Mouse (Mus musculus): ENCODE data around the gene Sdhb.
A peak's percentile ranks its signal among the peaks of the same experiment; 100 is the strongest.

Gene Sdhb

DNA sequence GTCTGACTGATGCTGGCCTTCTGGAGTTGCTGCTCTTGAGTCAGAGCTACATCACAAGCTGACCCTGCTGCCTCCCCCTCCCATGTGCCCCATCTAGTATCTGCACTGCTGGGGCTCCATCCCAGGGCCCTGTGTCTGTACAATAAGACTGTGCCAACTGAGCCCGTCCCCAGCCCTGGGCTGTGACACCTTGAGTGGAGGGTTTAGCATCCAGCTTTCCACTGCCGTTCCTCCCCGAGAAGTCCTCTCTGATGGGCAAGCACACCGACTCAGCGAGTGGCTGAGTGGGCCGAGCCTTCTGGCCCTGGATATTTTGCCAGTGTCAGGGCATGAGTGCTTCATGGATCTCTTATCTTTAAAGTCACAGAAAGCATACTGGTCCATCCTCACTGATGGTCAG, 13.4 kb downstream of the Sdhb start:
- DNase-seq (ENCODE audit: low read depth in 2 of 2, low spot score in 2 of 2), result no peak

DNA sequence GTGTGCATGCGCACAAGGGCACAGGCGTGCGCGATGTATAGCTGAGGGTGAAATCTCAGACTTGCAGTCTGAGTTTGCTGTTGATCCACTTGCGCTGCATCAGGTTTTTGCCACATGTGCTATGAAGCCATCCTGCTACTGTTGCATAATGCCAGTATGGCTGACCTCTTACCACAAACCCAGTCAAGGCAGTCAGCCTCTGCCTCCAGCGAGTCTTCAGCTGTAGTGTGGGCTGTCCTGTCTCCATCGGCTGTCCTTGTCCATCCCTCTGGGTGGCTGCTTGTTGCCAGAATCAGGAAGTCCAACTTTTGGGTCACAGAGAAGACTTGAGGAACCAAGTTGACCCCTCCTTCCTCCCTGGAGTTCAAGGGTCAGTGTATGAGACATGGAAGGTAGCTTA, 14.4 kb downstream of the Sdhb start:
- no peak for DNase-seq (ENCODE audit: low read depth in 2 of 2, low spot score in 2 of 2)

- no peak for DNase-seq (ENCODE audit: low read depth in 2 of 2, low spot score in 2 of 2)
Observed at GRCm38 (mm10) chr4:140977278-140977677, 16.3 kb downstream of the Sdhb start.

DNA sequence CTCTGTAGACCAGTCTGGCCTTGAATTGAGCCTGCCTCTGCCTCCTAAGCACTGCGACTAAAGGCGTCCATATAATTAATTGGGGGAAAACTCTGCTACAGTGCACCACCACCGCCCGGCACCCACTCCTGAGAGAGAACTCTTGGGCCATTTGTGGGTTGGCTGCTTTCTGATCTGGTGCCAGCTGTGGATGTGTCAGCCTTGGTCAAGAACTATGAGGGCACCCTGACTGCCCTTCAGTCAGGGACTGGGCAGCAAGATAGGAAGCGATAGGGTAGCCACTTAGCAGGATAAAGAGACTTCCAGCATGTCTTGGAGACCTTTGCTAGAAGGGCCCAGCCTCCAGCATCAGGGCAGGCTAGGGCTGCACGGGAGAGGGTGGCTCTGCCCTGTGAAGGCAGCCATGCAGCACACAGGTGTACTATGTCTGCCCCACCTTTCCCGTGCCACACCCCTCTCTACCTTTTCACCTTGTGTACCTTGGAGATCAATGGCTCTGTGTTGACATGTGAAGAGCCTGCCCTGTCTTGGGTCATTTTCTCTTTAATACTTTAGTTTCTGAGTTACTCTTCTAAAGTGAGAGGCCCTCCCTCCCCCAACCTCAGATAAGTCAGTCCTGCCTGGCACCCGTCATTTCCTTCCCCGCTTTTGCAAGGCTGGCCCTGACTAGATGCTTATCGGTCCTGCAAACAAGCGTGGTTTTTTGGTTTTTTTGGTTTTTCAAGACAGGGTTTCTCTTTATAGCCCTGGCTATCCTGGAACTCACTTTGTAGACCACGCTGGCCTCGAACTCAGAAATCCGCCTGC, 17.1 kb downstream of the Sdhb start:
- no peak for DNase-seq (ENCODE audit: low read depth in 2 of 2, low spot score in 2 of 2)

- DNase-seq (ENCODE audit: low read depth in 2 of 2, low spot score in 2 of 2), result no peak
Observed at GRCm38 (mm10) chr4:140981605-140982004, 20.6 kb downstream of the Sdhb start.

DNA sequence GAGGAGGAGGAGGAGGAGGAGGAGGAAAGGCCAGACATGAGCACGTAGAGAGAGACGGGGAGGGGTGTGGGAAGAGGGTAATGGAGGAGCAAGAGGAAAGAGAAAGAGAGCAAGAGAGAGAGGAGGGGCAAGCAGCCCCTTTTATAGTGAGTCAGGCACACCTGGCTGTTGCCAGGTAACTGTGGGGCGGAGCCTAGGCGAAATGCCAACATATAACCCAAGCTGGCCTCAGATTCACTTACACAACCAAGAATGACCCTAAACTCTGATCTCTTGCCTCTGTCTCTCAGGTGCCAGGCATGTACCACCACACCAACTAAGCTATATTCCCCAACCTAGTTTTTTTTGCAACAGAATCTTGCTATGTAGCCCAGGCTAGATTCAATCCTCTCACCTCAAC, 21.8 kb downstream of the Sdhb start:
- no peak for DNase-seq (ENCODE audit: low read depth in 2 of 2, low spot score in 2 of 2)

- DNase-seq (ENCODE audit: low read depth in 2 of 2, low spot score in 2 of 2), result peak; percentile 25 to 32
Observed at GRCm38 (mm10) chr4:140983442-140983841, 22.4 kb downstream of the Sdhb start.

GRCm38 (mm10) chr4:140984544-140984943, 23.5 kb downstream of the Sdhb start:
- no peak for DNase-seq (ENCODE audit: low read depth in 2 of 2, low spot score in 2 of 2)

DNA sequence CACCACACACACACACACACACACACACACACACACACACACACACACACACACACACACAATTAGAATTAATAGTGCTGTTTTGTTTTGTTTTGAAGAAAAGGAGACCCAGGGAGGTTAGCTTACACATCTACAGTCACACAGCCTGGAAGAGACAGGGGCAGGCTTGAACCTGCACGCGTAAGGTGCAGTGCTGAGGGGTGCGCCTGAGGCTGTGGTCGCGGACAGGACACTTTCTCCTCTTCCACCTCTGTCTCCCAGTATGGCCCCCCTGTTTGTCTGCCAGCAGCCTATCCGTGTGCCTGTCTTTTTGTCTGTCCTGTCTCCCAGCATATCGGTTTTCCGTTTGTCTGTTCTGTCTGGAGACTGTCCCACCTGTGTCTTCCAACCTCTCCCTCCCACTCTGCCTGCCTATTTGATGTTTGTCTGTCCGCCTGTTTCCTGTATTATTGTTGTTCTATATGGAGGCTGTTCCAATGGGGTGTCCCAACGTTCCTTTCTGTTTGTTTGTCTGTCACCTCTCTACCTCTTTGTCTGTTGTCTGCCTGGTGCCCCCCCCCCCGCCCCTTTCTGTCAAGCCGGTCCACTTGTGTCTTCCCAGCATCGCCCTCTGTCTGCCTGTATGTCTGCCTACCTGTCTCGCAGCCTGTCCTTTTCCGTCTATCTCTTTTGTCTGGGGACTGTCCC, 25.2 kb downstream of the Sdhb start:
- DNase-seq (ENCODE audit: low read depth in 2 of 2, low spot score in 2 of 2), result no peak

- peak; percentile 73 to 76 for DNase-seq (ENCODE audit: low read depth in 2 of 2, low spot score in 2 of 2)
Observed at GRCm38 (mm10) chr4:140986711-140987395, 25.9 kb downstream of the Sdhb start, which contains the start of gene Atp13a2. Gene Atp13a2 (plus strand): TSS chr4:140986873.

DNA sequence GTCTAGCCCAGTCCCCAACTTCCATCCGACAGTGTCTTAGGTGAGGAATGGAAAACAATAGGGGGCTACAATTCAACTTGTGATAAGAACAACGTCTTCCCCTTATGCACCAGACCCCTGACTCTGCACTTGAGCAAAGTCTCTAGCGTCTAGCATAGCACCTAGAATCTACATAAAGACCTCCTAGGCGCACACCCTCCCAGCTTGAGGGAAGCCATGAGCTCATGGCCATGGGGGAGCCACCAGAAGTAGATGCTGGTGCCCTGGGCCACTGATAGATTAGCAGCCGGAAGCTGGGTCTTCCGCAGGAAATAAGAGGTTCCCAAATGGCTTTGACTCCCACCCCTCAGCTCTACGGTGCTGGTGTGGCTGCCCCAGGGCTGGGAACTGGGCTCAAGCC, 26.5 kb downstream of the Sdhb start:
- DNase-seq (ENCODE audit: low read depth in 2 of 2, low spot score in 2 of 2), result no peak

- no peak for DNase-seq (ENCODE audit: low read depth in 2 of 2, low spot score in 2 of 2)
Observed at GRCm38 (mm10) chr4:140988706-140989290, 27.8 kb downstream of the Sdhb start.

GRCm38 (mm10) chr4:140989447-140989846, 28.4 kb downstream of the Sdhb start:
- DNase-seq (ENCODE audit: low read depth in 2 of 2, low spot score in 2 of 2), result no peak

- DNase-seq (ENCODE audit: low read depth in 2 of 2, low spot score in 2 of 2), result no peak
Observed at GRCm38 (mm10) chr4:140992215-140992614, 31.2 kb downstream of the Sdhb start.

- DNase-seq (ENCODE audit: low read depth in 2 of 2, low spot score in 2 of 2), result no peak
Observed at GRCm38 (mm10) chr4:140993846-140994245, 32.8 kb downstream of the Sdhb start.

GRCm38 (mm10) chr4:140995811-140996210, 34.8 kb downstream of the Sdhb start:
- DNase-seq (ENCODE audit: low read depth in 2 of 2, low spot score in 2 of 2), result no peak

DNA sequence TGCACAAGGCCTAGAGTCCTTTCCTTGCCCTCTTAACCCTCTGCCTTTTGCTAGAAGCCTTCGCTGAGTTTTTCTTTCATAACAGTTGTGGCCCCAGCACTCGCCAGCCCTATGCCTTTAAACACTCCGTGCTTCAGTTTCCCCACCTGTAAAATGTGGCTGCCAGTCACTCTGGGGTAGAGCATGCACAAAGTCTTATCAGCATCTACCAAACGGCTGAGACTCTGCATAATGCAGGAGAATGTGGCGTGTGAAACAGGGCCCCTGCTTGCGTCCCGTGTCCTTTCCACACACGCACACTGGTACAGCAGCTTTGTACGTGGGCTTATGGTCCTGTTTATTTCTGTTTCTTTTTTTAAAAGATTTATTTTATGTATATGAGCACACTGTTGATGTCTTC, 35.8 kb downstream of the Sdhb start:
- DNase-seq (ENCODE audit: low read depth in 2 of 2, low spot score in 2 of 2), result no peak

- no peak for DNase-seq (ENCODE audit: low read depth in 2 of 2, low spot score in 2 of 2)
Observed at GRCm38 (mm10) chr4:141005983-141006382, 45.0 kb downstream of the Sdhb start.

DNA sequence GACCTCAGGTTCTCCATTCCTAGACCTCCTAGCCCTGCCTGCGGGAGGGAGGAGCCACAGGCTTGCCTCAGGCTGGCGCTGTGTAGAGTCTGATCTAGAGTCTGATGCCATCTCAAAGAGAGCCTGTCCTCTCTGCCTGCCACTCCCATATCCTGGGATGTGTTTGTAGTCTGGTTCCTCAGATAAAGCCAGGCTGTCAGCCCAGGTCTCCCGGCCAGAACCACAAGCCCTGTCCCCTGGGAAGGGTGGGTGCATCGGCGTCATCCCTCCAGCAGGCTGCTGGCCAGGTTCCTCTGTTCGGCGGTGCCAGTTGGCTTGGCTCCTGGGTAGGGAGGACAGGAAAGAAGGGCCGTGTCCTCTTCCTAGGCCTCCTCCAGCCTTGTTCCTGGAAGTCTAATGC, 47.0 kb downstream of the Sdhb start:
- DNase-seq (ENCODE audit: low read depth in 2 of 2, low spot score in 2 of 2), result no peak

GRCm38 (mm10) chr4:141010118-141010517, 49.1 kb downstream of the Sdhb start, which contains the start of gene Mfap2:
Gene Mfap2 (plus strand): TSS chr4:141010418.
- no peak for DNase-seq (ENCODE audit: low read depth in 2 of 2, low spot score in 2 of 2)

DNA sequence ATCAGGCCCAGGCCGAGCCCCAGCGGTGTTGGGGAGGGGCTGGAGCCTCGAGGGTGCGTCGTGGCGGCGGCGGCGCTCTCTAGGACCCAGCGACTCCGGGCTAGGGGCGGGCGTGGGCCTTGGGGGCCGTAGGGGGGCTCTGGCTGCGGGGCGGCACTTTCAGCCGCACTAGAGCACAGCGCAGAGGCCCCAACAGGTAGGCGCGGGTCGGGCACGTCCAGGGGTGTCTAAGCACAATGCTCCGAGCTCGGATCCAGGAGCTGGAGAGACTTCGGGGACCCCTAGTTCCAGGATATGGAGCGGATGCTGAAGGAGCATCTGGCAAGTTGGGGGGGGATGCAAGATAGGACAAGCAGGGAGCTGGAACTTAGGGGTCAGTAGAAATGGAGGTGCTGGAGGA, 49.5 kb downstream of the Sdhb start:
- DNase-seq (ENCODE audit: low read depth in 2 of 2, low spot score in 2 of 2), result no peak
